ENCODE assay signal across 9 mouse cellular contexts in genomic region chrX:105006445-105006844, GRCm38 (mm10).
DNase-seq lines count a peak whose midpoint lies in the region; ATAC-seq lines count a peak whose summit lies in the region.
"Had no signal": no experiment of that assay in that cellular context is flagged by ENCODE, and none has a peak within 500 bp of the region (broad histone marks: within the 10 kb centered on the region; RNA-seq: fewer than 3 reads in every experiment).

No protein-coding gene starts in this region.

- 15% methylated on average over 2 of the region's 2 CpGs for WGBS in kidney, embryonic 15.5 days
- WGBS in forebrain, embryonic 16.5 days: 10% methylated on average over 2 of the region's 2 CpGs

- H3K4me2 ChIP-seq in kidney, embryonic 15.5 days: no peak overlapping the region
- no peak overlapping the region for H3K4me2 ChIP-seq in forebrain, embryonic 16.5 days (ENCODE audit: low read length)
- H3K4me2 ChIP-seq: embryonic facial prominence, embryonic 15.5 days; limb, embryonic 15.5 days had no signal

- no peak overlapping the region for H3K9ac ChIP-seq in kidney, embryonic 15.5 days
- no peak overlapping the region for H3K9ac ChIP-seq in forebrain, embryonic 16.5 days (replicated peaks; ENCODE audit: low read depth, low read length)
- H3K9ac ChIP-seq: embryonic facial prominence, embryonic 15.5 days; limb, embryonic 15.5 days had no signal

- no peak for ATAC-seq in kidney, embryonic 15.5 days (replicated peaks; ENCODE audit: low FRiP score)
- ATAC-seq in CD4-positive, CD25-positive, alpha-beta regulatory T cell, adult 4 months: peak; percentile 54
- ATAC-seq in forebrain, embryonic 16.5 days: peak; percentile 75; the same call in 1 of the 2 replicates

- H3K36me3 ChIP-seq in kidney, embryonic 15.5 days: no peaks in the 10 kb centered on the region
- H3K36me3 ChIP-seq in forebrain, embryonic 16.5 days (ENCODE audit: control insufficient read depth, insufficient read depth): no peaks in the 10 kb centered on the region
- H3K36me3 ChIP-seq: embryonic facial prominence, embryonic 15.5 days; limb, embryonic 15.5 days had no signal

- peak; percentile 9 for DNase-seq in kidney, adult 9 months
- peak; percentile 16 for DNase-seq in ZHBTc4 (ENCODE audit: low read depth, low spot score)
- peak; percentile 13 for DNase-seq in lung, postnatal 36 days
- no peak for DNase-seq in gastrocnemius, adult 8-10 months (ENCODE audit: low spot score in 2 of 2)

- no peak overlapping the region for H3K27ac ChIP-seq in kidney, embryonic 15.5 days
- H3K27ac ChIP-seq in forebrain, embryonic 16.5 days (ENCODE audit: low read length): no peak overlapping the region
- H3K27ac ChIP-seq: embryonic facial prominence, embryonic 15.5 days; limb, embryonic 15.5 days had no signal

- no peak overlapping the region for H3K4me3 ChIP-seq in kidney, embryonic 15.5 days (replicated peaks)
- H3K4me3 ChIP-seq in forebrain, embryonic 16.5 days (replicated peaks; ENCODE audit: low read length): no peak overlapping the region
- H3K4me3 ChIP-seq: embryonic facial prominence, embryonic 15.5 days; limb, embryonic 15.5 days had no signal

- peaks cover 36% of the 10 kb centered on the region; the same call in 1 of the 2 replicates for H3K27me3 ChIP-seq in kidney, embryonic 15.5 days
- H3K27me3 ChIP-seq in forebrain, embryonic 16.5 days (replicated peaks; ENCODE audit: control insufficient read depth, insufficient read depth, low read length): peaks cover 6% of the 10 kb centered on the region; the same call in 1 of the 2 replicates
- H3K27me3 ChIP-seq: embryonic facial prominence, embryonic 15.5 days had no signal

- no peaks in the 10 kb centered on the region for H3K9me3 ChIP-seq in kidney, embryonic 15.5 days (replicated peaks)
- no peaks in the 10 kb centered on the region for H3K9me3 ChIP-seq in forebrain, embryonic 16.5 days (ENCODE audit: control insufficient read depth, low read length)
- H3K9me3 ChIP-seq: embryonic facial prominence, embryonic 15.5 days; limb, embryonic 15.5 days had no signal

- no peaks in the 10 kb centered on the region for H3K4me1 ChIP-seq in kidney, embryonic 15.5 days
- no peaks in the 10 kb centered on the region for H3K4me1 ChIP-seq in forebrain, embryonic 16.5 days (replicated peaks; ENCODE audit: control insufficient read depth, insufficient read depth, low read length)
- H3K4me1 ChIP-seq: embryonic facial prominence, embryonic 15.5 days; limb, embryonic 15.5 days had no signal

Comparison
In these comparisons a context has a peak if more than half of its experiments do, and no peak if none do; other contexts are left out.
1. DNase-seq: peak in kidney, adult 9 months (single experiment), ZHBTc4 (single experiment) and lung, postnatal 36 days (single experiment); none in gastrocnemius, adult 8-10 months (0 of 2).